Mouse (Mus musculus): ENCODE measurements around the gene Myf6. TPM values are rescaled to one million over a fixed set of nuclear protein-coding genes. Genes with fewer than 3 reads are reported as not detected.

Myf6 gene
- polyA plus RNA-seq (2014; fragmentation: Nextera tagmentation; extraction: Ambion mirVana) = 2.8 and 3.9 TPM in 2 replicates

DNA sequence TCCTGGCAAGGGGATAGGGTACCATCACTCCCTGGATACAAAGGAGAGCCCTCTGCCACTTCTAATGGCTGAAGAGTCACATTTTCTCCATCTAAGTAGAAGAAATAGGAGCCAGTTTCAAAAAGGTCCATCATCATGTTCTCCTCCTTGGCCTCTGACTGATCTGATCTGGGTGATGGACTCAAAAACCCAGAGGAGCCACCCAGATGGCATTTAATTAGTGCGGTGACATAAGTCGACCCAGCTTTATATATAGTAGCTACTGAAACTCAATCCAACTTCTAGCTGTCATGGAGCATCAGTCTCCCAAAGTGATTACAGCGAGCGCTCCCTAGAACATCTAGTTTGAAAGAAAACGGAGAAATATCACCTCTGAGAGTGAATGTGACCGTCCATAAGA is at the start of gene Myf6:
TSS of gene Myf6 (minus strand) at position 170 of the 400 bp plus-strand sequence.
- Histone ChIP-seq H3K9me3 (ENCODE audit: control insufficient read depth, low read length) (no peaks in the 10 kb centered on the region), H3K4me1 (ENCODE audit: control insufficient read depth, insufficient read depth, low read length) (no peaks in the 10 kb centered on the region), H3K36me3 (ENCODE audit: control insufficient read depth, insufficient read depth, low read length) (no peaks in the 10 kb centered on the region), H3K27me3 (ENCODE audit: control insufficient read depth, insufficient read depth, low read length) (no peaks in the 10 kb centered on the region), H3K9ac (ENCODE audit: low read length) (no peak within 1 kb of the TSS), H3K27ac (ENCODE audit: low read depth, low read length) (no peak within 1 kb of the TSS), H3K4me2 (ENCODE audit: low read depth) (peak within 1 kb of the TSS; percentile 34), H3K4me3 (ENCODE audit: low read depth, low read length) (no peak within 1 kb of the TSS)
- DNase-seq (ENCODE audit: low spot score) = no peak
- 77% methylated on average over 6 of the region's 6 CpGs for WGBS
- ATAC-seq (ENCODE audit: insufficient read depth, low FRiP score, low TSS enrichment) = no peak

DNA sequence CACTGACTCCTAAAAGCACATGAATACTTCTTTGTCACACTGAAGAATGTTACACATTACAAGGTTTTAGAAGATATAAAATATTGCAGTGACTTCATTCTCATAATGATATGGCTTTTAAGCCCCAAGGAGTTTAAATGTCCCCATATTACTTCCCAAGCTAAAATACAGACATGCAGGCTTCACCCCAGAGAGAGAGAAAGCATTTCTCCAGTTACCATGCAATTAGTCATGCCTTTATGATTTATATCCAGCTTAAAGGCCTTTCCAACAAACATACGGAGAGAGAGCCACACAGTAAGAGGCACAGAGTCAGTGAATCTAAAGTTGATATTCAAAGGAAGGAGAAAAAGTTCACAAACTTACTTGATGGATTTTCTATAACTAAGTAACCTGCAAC is 48.5 kb upstream of the Myf6 start:
- no peak overlapping the region for H3K4me2 ChIP-seq (ENCODE audit: low read depth)
- 19% methylated on average over 1 of the region's 1 CpGs for WGBS

DNA sequence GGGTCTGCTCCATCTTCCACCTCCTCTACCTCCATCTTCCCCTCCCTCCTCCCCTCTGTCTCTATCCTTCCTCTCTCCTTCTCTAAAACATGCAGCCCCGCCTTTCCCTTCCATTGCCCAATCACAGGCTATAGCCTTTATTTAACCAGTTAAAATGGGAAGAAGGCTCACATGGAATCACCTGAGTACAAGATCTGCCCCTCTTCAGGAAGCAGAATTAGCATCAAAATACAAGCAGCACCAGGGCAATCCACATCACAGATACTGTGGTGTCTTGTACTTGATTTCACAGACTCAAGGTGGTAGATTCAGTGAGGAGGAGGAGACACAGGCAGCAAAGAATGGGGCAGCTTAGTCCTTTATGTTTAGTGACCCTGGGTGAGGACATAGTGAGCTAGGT is 34.2 kb upstream of the Myf6 start:
- H3K9ac ChIP-seq (ENCODE audit: low read length) = no peak overlapping the region
- ATAC-seq (ENCODE audit: insufficient read depth, low FRiP score, low TSS enrichment) (no peak), DNase-seq (ENCODE audit: low spot score) (no peak)
- H3K4me1 ChIP-seq (ENCODE audit: control insufficient read depth, insufficient read depth, low read length) = no peaks in the 10 kb centered on the region
- no peak overlapping the region for H3K4me2 ChIP-seq (ENCODE audit: low read depth)
- H3K9me3 ChIP-seq (ENCODE audit: control insufficient read depth, low read length) = no peaks in the 10 kb centered on the region
- no peaks in the 10 kb centered on the region for H3K36me3 ChIP-seq (ENCODE audit: control insufficient read depth, insufficient read depth, low read length)
- H3K4me3 ChIP-seq (ENCODE audit: low read depth, low read length) = no peak overlapping the region
- 67% methylated on average over 1 of the region's 1 CpGs for WGBS
- no peak overlapping the region for H3K27ac ChIP-seq (ENCODE audit: low read depth, low read length)
- no peaks in the 10 kb centered on the region for H3K27me3 ChIP-seq (ENCODE audit: control insufficient read depth, insufficient read depth, low read length)

More for the DNA sequence above, 48.5 kb upstream of the Myf6 start:
- H3K27ac ChIP-seq (ENCODE audit: low read depth, low read length) = no peak overlapping the region
- no peaks in the 10 kb centered on the region for H3K4me1 ChIP-seq (ENCODE audit: control insufficient read depth, insufficient read depth, low read length)
- H3K36me3 ChIP-seq (ENCODE audit: control insufficient read depth, insufficient read depth, low read length) = no peaks in the 10 kb centered on the region
- ATAC-seq (ENCODE audit: insufficient read depth, low FRiP score, low TSS enrichment) (no peak), DNase-seq (ENCODE audit: low spot score) (no peak)
- H3K4me3 ChIP-seq (ENCODE audit: low read depth, low read length) = no peak overlapping the region
- no peak overlapping the region for H3K9ac ChIP-seq (ENCODE audit: low read length)
- no peaks in the 10 kb centered on the region for H3K9me3 ChIP-seq (ENCODE audit: control insufficient read depth, low read length)
- no peaks in the 10 kb centered on the region for H3K27me3 ChIP-seq (ENCODE audit: control insufficient read depth, insufficient read depth, low read length)

GRCm38 (mm10) chr10:107519216-107519615 is 24.7 kb upstream of the Myf6 start:
- H3K4me3 ChIP-seq (ENCODE audit: low read depth, low read length) = no peak overlapping the region
- H3K9me3 ChIP-seq (ENCODE audit: control insufficient read depth, low read length) = no peaks in the 10 kb centered on the region
- WGBS = 85% methylated on average over 5 of the region's 5 CpGs
- H3K27ac ChIP-seq (ENCODE audit: low read depth, low read length) = no peak overlapping the region
- DNase-seq (ENCODE audit: low spot score) (no peak), ATAC-seq (ENCODE audit: insufficient read depth, low FRiP score, low TSS enrichment) (no peak)
- no peak overlapping the region for H3K4me2 ChIP-seq (ENCODE audit: low read depth)
- H3K9ac ChIP-seq (ENCODE audit: low read length) = no peak overlapping the region
- no peaks in the 10 kb centered on the region for H3K4me1 ChIP-seq (ENCODE audit: control insufficient read depth, insufficient read depth, low read length)
- no peaks in the 10 kb centered on the region for H3K27me3 ChIP-seq (ENCODE audit: control insufficient read depth, insufficient read depth, low read length)
- no peaks in the 10 kb centered on the region for H3K36me3 ChIP-seq (ENCODE audit: control insufficient read depth, insufficient read depth, low read length)

GRCm38 (mm10) chr10:107516641-107517040 is 22.1 kb upstream of the Myf6 start:
- whole genome bisulfite sequencing = 82% methylated on average over 7 of the region's 7 CpGs
- no peaks in the 10 kb centered on the region for H3K4me1 ChIP-seq (ENCODE audit: control insufficient read depth, insufficient read depth, low read length)
- no peaks in the 10 kb centered on the region for H3K27me3 ChIP-seq (ENCODE audit: control insufficient read depth, insufficient read depth, low read length)
- no peak overlapping the region for H3K4me2 ChIP-seq (ENCODE audit: low read depth)
- ATAC-seq (ENCODE audit: insufficient read depth, low FRiP score, low TSS enrichment) (no peak), DNase-seq (ENCODE audit: low spot score) (no peak)
- no peaks in the 10 kb centered on the region for H3K36me3 ChIP-seq (ENCODE audit: control insufficient read depth, insufficient read depth, low read length)
- H3K9ac ChIP-seq (ENCODE audit: low read length) = no peak overlapping the region
- no peak overlapping the region for H3K4me3 ChIP-seq (ENCODE audit: low read depth, low read length)
- no peaks in the 10 kb centered on the region for H3K9me3 ChIP-seq (ENCODE audit: control insufficient read depth, low read length)
- H3K27ac ChIP-seq (ENCODE audit: low read depth, low read length) = no peak overlapping the region

DNA sequence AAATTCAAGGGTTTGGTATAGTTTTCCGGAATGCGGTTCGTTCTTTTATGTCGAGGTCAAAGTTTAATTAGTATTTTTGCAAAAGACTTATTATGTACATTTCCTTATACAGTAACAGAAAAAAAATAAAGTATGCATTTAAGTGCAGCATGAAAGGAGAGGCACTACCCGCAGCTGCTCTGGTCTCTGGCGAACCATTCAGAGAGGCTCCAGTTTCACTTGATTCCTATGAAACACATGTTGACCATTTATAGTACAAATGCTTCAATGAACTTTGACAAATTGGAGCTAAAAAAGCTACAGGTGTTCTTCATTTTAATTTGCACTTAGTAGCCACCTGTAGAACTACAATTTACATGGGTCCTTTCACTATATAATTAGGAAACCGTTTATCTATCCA is 20.2 kb upstream of the Myf6 start:
- ATAC-seq (ENCODE audit: insufficient read depth, low FRiP score, low TSS enrichment) = no peak
- no peaks in the 10 kb centered on the region for H3K4me1 ChIP-seq (ENCODE audit: control insufficient read depth, insufficient read depth, low read length)

GRCm38 (mm10) chr10:107506397-107506796 is 11.9 kb upstream of the Myf6 start:
- Histone ChIP-seq H3K9me3 (ENCODE audit: control insufficient read depth, low read length) (no peaks in the 10 kb centered on the region), H3K27ac (ENCODE audit: low read depth, low read length) (no peak overlapping the region), H3K4me1 (ENCODE audit: control insufficient read depth, insufficient read depth, low read length) (no peaks in the 10 kb centered on the region), H3K36me3 (ENCODE audit: control insufficient read depth, insufficient read depth, low read length) (no peaks in the 10 kb centered on the region), H3K4me3 (ENCODE audit: low read depth, low read length) (no peak overlapping the region), H3K4me2 (ENCODE audit: low read depth) (no peak overlapping the region), H3K9ac (ENCODE audit: low read length) (no peak overlapping the region), H3K27me3 (ENCODE audit: control insufficient read depth, insufficient read depth, low read length) (no peaks in the 10 kb centered on the region)
- DNase-seq (ENCODE audit: low spot score) (no peak), ATAC-seq (ENCODE audit: insufficient read depth, low FRiP score, low TSS enrichment) (no peak)
- 82% methylated on average over 2 of the region's 2 CpGs for WGBS

More for the DNA sequence above, 20.2 kb upstream of the Myf6 start:
- DNase-seq (ENCODE audit: low spot score) = no peak
- no peak overlapping the region for H3K4me2 ChIP-seq (ENCODE audit: low read depth)
- no peak overlapping the region for H3K9ac ChIP-seq (ENCODE audit: low read length)
- no peak overlapping the region for H3K27ac ChIP-seq (ENCODE audit: low read depth, low read length)
- no peak overlapping the region for H3K4me3 ChIP-seq (ENCODE audit: low read depth, low read length)
- no peaks in the 10 kb centered on the region for H3K9me3 ChIP-seq (ENCODE audit: control insufficient read depth, low read length)
- H3K27me3 ChIP-seq (ENCODE audit: control insufficient read depth, insufficient read depth, low read length) = no peaks in the 10 kb centered on the region
- H3K36me3 ChIP-seq (ENCODE audit: control insufficient read depth, insufficient read depth, low read length) = no peaks in the 10 kb centered on the region
- WGBS = 85% methylated on average over 7 of the region's 7 CpGs

GRCm38 (mm10) chr10:107503430-107503829 is 8.9 kb upstream of the Myf6 start:
- Histone ChIP-seq H3K9me3 (ENCODE audit: control insufficient read depth, low read length) (no peaks in the 10 kb centered on the region), H3K27me3 (ENCODE audit: control insufficient read depth, insufficient read depth, low read length) (no peaks in the 10 kb centered on the region), H3K9ac (ENCODE audit: low read length) (no peak overlapping the region), H3K4me3 (ENCODE audit: low read depth, low read length) (no peak overlapping the region), H3K27ac (ENCODE audit: low read depth, low read length) (no peak overlapping the region), H3K4me1 (ENCODE audit: control insufficient read depth, insufficient read depth, low read length) (no peaks in the 10 kb centered on the region), H3K4me2 (ENCODE audit: low read depth) (no peak overlapping the region), H3K36me3 (ENCODE audit: control insufficient read depth, insufficient read depth, low read length) (no peaks in the 10 kb centered on the region)
- no peak for DNase-seq (ENCODE audit: low spot score)
- WGBS = 92% methylated on average over 4 of the region's 4 CpGs
- no peak for ATAC-seq (ENCODE audit: insufficient read depth, low FRiP score, low TSS enrichment)

GRCm38 (mm10) chr10:107502193-107502592 is 7.7 kb upstream of the Myf6 start:
- WGBS = 90% methylated on average over 7 of the region's 7 CpGs
- Histone ChIP-seq H3K36me3 (ENCODE audit: control insufficient read depth, insufficient read depth, low read length) (no peaks in the 10 kb centered on the region), H3K27ac (ENCODE audit: low read depth, low read length) (no peak overlapping the region), H3K4me1 (ENCODE audit: control insufficient read depth, insufficient read depth, low read length) (no peaks in the 10 kb centered on the region), H3K9ac (ENCODE audit: low read length) (no peak overlapping the region), H3K9me3 (ENCODE audit: control insufficient read depth, low read length) (no peaks in the 10 kb centered on the region), H3K27me3 (ENCODE audit: control insufficient read depth, insufficient read depth, low read length) (no peaks in the 10 kb centered on the region), H3K4me2 (ENCODE audit: low read depth) (no peak overlapping the region), H3K4me3 (ENCODE audit: low read depth, low read length) (no peak overlapping the region)
- DNase-seq (ENCODE audit: low spot score) (no peak), ATAC-seq (ENCODE audit: insufficient read depth, low FRiP score, low TSS enrichment) (no peak)
